Mouse (Mus musculus) forebrain, embryonic 11.5 days (tissue): ENCODE results near the gene Tulp3. TPM values are rescaled to one million over a fixed set of nuclear protein-coding genes. Genes with fewer than 3 reads are reported as not detected.
A peak's percentile ranks its signal among the peaks of the same experiment; 100 is the strongest.

Experiments used
- ATAC-seq: fragments of 200-750 bp; cut with Nextera tagmentation; replicated peaks from 2 replicates; pipeline ENCODE4 v1.8.0; 2017; ENCODE audit warnings: moderate TSS enrichment; ENCODE audit not compliant: low FRiP score
- DNase-seq: peaks from one replicate; pipeline ENCODE4 v3.0.0-alpha.2; 2017; ENCODE audit warnings: low spot score
- H3K27ac ChIP-seq: fragments of 300-500 bp; sonication (generic); 2 replicates; pipeline ENCODE4 v1.5.1; 2014; ENCODE audit warnings: low read depth, low read length
- H3K27me3 ChIP-seq: fragments of 300-500 bp; sonication (generic); 2 replicates; pipeline ENCODE4 v1.6.1; 2014; ENCODE audit warnings: mild to moderate bottlenecking, low read length, mixed read lengths; ENCODE audit not compliant: control insufficient read depth, insufficient read depth
- H3K36me3 ChIP-seq: fragments of 300-500 bp; sonication (generic); 2 replicates; pipeline ENCODE4 v1.6.1; 2014; ENCODE audit warnings: mild to moderate bottlenecking, low read length, moderate library complexity, mixed read lengths; ENCODE audit not compliant: control insufficient read depth, insufficient read depth
- H3K4me1 ChIP-seq: fragments of 300-500 bp; sonication (generic); replicated peaks from 2 replicates; pipeline ENCODE4 v1.6.1; 2014; ENCODE audit warnings: low read length, mixed read lengths; ENCODE audit not compliant: control insufficient read depth, insufficient read depth
- H3K4me2 ChIP-seq: fragments of 300-500 bp; sonication (generic); 2 replicates; pipeline ENCODE4 v1.6.1; 2014; ENCODE audit warnings: low read depth, mild to moderate bottlenecking, low read length, moderate library complexity, mixed read lengths; ENCODE audit not compliant: severe bottlenecking
- H3K4me3 ChIP-seq: fragments of 300-500 bp; sonication (generic); 2 replicates; pipeline ENCODE4 v1.5.1; 2014; ENCODE audit warnings: low read depth, low read length
- H3K9ac ChIP-seq: fragments of 300-500 bp; sonication (generic); 2 replicates; pipeline ENCODE4 v1.6.1; 2014; ENCODE audit warnings: low read length
- H3K9me3 ChIP-seq: fragments of 300-500 bp; sonication (generic); 2 replicates; pipeline ENCODE4 v1.6.1; 2016; ENCODE audit warnings: low read length, mixed read lengths; ENCODE audit not compliant: control insufficient read depth
- WGBS: fragments of 180-500 bp; shearing (Covaris S2); extraction: QIAGEN DNeasy Blood & Tissue Kit; methylation state at CpG from one replicate; pipeline ENCODE4 v1.1.7; 2014; 5-methylcytosine and 5-hydroxymethylcytosine counted together
- polyA plus RNA-seq: library from polyadenylated mRNA; unstranded; fragments of >200 nt; fragmentation: Nextera tagmentation; extraction: Ambion mirVana; gene quantifications from 2 replicates; pipeline ENCODE4 v1.2.1, GENCODE M21; 2014

Tulp3 gene
- polyA plus RNA-seq, 1 experiment from 2014 or later, result 23.7 TPM

DNA sequence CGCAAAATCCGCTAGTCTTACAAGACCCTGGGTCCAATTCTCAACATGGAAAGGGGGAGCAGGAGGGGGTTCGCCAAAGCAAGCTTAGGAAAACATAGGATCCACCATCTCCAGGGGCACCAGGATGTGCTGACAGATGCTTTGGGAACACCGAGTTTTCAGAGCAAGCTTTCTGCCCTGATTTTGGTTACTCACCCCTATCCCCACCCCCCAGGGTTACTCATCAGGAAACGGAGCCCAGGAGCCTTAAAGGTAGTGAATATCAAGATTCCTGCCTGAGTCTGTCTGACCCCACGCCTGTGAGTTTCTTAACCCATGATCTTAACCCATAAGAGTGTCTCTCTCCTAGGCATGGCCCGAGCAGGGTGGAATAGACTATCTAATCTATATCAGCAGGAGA lies 57.4 kb downstream of the Tulp3 start:
- Histone ChIP-seq H3K4me2 (no peak overlapping the region), H3K4me3 (no peak overlapping the region), H3K27me3 (peaks cover 34% of the 10 kb centered on the region), H3K4me1 (0 out of 2 replicates have a peak, but pooled peaks cover 5% of the 10 kb centered on the region), H3K36me3 (no peaks in the 10 kb centered on the region), H3K27ac (no peak overlapping the region), H3K9me3 (peaks cover 5% of the 10 kb centered on the region; the same call in 1 of the 2 replicates), H3K9ac (no peak overlapping the region)
- 48% methylated on average over 7 of the region's 7 CpGs for WGBS
- peak; percentile 41 for DNase-seq
- ATAC-seq, result no peak

GRCm38 (mm10) chr6:128296750-128297393 lies 58.8 kb downstream of the Tulp3 start:
- no peak overlapping the region for H3K4me2 ChIP-seq
- ATAC-seq (no peak), DNase-seq (peak; percentile 49)
- peaks cover 28% of the 10 kb centered on the region for H3K27me3 ChIP-seq
- H3K27ac ChIP-seq, result no peak overlapping the region
- H3K9ac ChIP-seq, result no peak overlapping the region
- H3K4me3 ChIP-seq, result no peak overlapping the region
- no peaks in the 10 kb centered on the region; the same call in 1 of the 2 replicates for H3K9me3 ChIP-seq
- H3K4me1 ChIP-seq, result 0 out of 2 replicates have a peak, but pooled peaks cover 5% of the 10 kb centered on the region
- 40% methylated on average over 11 of the region's 11 CpGs for WGBS
- H3K36me3 ChIP-seq, result no peaks in the 10 kb centered on the region

GRCm38 (mm10) chr6:128295876-128296749 lies 59.5 kb downstream of the Tulp3 start:
- Histone ChIP-seq H3K9me3 (no peaks in the 10 kb centered on the region), H3K27ac (no peak overlapping the region), H3K9ac (no peak overlapping the region), H3K4me3 (no peak overlapping the region), H3K27me3 (peaks cover 21% of the 10 kb centered on the region), H3K4me1 (0 out of 2 replicates have a peak, but pooled peaks cover 5% of the 10 kb centered on the region), H3K4me2 (no peak overlapping the region), H3K36me3 (no peaks in the 10 kb centered on the region)
- no peak for DNase-seq
- no peak for ATAC-seq
- 60% methylated on average over 6 of the region's 6 CpGs for WGBS

- Histone ChIP-seq H3K4me2 (no peak overlapping the region), H3K27me3 (no peaks in the 10 kb centered on the region), H3K4me1 (no peaks in the 10 kb centered on the region), H3K27ac (no peak overlapping the region), H3K36me3 (no peaks in the 10 kb centered on the region), H3K9ac (no peak overlapping the region), H3K4me3 (no peak overlapping the region), H3K9me3 (no peaks in the 10 kb centered on the region)
- ATAC-seq (no peak), DNase-seq (no peak)
- 89% methylated on average over 5 of the region's 5 CpGs for WGBS
Measured at GRCm38 (mm10) chr6:128291284-128291683, 64.4 kb downstream of the Tulp3 start.

- no peaks in the 10 kb centered on the region for H3K36me3 ChIP-seq
- H3K4me1 ChIP-seq, result peaks cover 3% of the 10 kb centered on the region; the same call in 1 of the 2 replicates
- WGBS, result 86% methylated on average over 6 of the region's 6 CpGs
- DNase-seq (peak; percentile 41), ATAC-seq (no peak)
- no peak overlapping the region for H3K27ac ChIP-seq
- H3K9me3 ChIP-seq, result no peaks in the 10 kb centered on the region
- H3K9ac ChIP-seq, result no peak overlapping the region
- no peak overlapping the region for H3K4me3 ChIP-seq
- no peaks in the 10 kb centered on the region for H3K27me3 ChIP-seq
- H3K4me2 ChIP-seq, result no peak overlapping the region
Measured at GRCm38 (mm10) chr6:128288681-128289080, 67.0 kb downstream of the Tulp3 start.

DNA sequence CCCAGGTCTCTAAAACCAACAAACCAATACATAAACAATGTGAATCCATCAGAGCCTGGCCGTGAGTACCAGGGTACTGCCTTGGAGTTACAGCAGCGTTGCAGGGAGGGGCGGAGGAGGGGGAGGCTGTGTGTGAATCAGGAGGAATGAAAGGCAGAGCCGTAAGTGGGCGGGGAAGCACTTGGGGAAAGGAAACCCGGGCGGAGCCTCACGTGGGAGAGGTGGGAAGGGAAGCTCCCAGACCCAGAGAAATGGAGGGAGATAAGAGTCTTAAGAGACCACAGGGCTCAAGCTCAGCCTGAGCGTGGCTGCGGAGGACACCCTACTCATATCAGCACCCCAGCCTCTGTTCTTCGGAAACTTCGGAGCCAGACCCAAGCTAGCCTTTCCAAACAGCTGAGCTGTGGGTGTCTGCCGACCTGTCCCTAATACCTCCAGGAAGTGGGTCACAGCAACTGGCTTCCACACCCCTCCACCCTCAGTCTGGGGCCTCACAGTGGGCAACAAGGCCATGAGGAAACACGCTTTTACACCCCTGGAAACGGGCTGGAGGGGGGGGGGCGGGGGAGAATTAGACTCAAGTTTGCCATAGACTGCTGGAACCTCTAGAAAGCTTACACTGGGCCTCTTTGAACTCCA lies 69.7 kb downstream of the Tulp3 start:
- Histone ChIP-seq H3K4me1 (peaks cover 6% of the 10 kb centered on the region; the same call in 1 of the 2 replicates), H3K9me3 (no peaks in the 10 kb centered on the region), H3K27me3 (no peaks in the 10 kb centered on the region), H3K36me3 (no peaks in the 10 kb centered on the region), H3K4me3 (peak overlapping the region; percentile 5; the same call in 1 of the 2 replicates), H3K9ac (peak overlapping the region; percentile 2), H3K27ac (no peak overlapping the region), H3K4me2 (peak overlapping the region; percentile 42; the same call in 1 of the 2 replicates)
- peak; percentile 68 for ATAC-seq
- peak; percentile 78 for DNase-seq
- WGBS, result 14% methylated on average over 16 of the region's 16 CpGs

GRCm38 (mm10) chr6:128282126-128282525 lies 73.5 kb downstream of the Tulp3 start:
- H3K4me1 ChIP-seq, result peaks cover 6% of the 10 kb centered on the region; the same call in 1 of the 2 replicates
- no peak overlapping the region for H3K4me2 ChIP-seq

DNA sequence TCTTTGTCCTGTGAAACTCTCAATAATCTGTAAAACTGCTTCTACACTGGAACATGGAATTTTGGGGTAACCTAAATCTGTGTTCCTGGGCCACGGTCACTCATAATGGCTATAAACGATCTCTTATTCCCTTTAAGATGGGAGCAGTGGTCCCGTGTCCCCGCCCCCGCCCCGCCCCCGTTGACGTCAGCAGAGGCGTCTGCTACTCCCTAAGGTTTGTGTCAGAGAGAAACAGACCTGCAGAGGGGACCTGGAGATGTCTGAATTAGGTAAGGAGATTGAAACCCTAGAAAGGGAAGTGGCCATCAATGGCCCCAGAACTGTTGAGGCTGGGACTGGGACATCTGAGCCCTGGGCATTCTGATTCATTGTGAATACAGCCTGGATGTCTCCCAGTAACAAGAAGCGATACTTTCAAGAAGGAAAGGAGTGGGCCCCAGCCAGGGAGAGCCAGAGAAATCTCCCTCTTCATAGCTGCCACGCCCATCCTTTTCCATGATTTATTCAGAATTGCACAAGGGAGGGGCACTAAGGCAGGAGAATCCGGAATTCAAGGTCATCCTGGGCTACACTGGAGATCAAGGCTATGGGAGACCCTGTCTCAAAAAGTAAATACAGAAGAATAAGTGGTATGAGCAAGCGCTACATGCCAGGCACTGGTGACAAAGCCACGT lies 75.0 kb downstream of the Tulp3 start:
- DNase-seq (no peak), ATAC-seq (no peak)
- Histone ChIP-seq H3K27ac (no peak overlapping the region), H3K4me2 (no peak overlapping the region), H3K9me3 (no peaks in the 10 kb centered on the region), H3K4me1 (peaks cover 5% of the 10 kb centered on the region; the same call in 1 of the 2 replicates), H3K36me3 (no peaks in the 10 kb centered on the region), H3K4me3 (no peak overlapping the region), H3K9ac (no peak overlapping the region), H3K27me3 (no peaks in the 10 kb centered on the region)
- 54% methylated on average over 14 of the region's 14 CpGs for WGBS

More at GRCm38 (mm10) chr6:128282126-128282525, 73.5 kb downstream of the Tulp3 start:
- Histone ChIP-seq H3K27me3 (no peaks in the 10 kb centered on the region), H3K9ac (no peak overlapping the region), H3K4me3 (no peak overlapping the region), H3K36me3 (no peaks in the 10 kb centered on the region), H3K27ac (no peak overlapping the region), H3K9me3 (no peaks in the 10 kb centered on the region)
- ATAC-seq (peak; percentile 82), DNase-seq (peak; percentile 86)
- WGBS, result 14% methylated on average over 3 of the region's 3 CpGs
